Mouse (Mus musculus) bone marrow, adult 2 months (tissue): ENCODE data around the gene Dnase1.

Experiments used
- CTCF ChIP-seq: fragments of 200-500 bp; IDR thresholded peaks from 2 replicates; pipeline ENCODE4 v1.5.1; 2011; ENCODE audit warnings: low read length, control low read depth; ENCODE audit not compliant: control insufficient read depth, insufficient read depth
- POLR2A ChIP-seq: fragments of 200-500 bp; IDR thresholded peaks from 2 replicates; pipeline ENCODE4 v1.6.1; 2011; ENCODE audit warnings: low read depth, mild to moderate bottlenecking, control low read depth, low read length, borderline replicate concordance; ENCODE audit not compliant: control insufficient read depth

- TF ChIP-seq CTCF = no peak
- no peak for TF ChIP-seq POLR2A
Observed at GRCm38 (mm10) chr16:4021241-4021640, 15.5 kb upstream of the Dnase1 start.
